Mouse (Mus musculus) neural tube, embryonic 11.5 days (tissue): ENCODE measurements around the gene Gtf2h1. TPM values are rescaled to one million over a fixed set of nuclear protein-coding genes. Genes with fewer than 3 reads are reported as not detected.
"Not testable (repeated sequence)": the region's sequence is repeated elsewhere in the genome, so short reads cannot be mapped to it uniquely, and the experiment has no call there.

Experiments
- ATAC-seq: fragments of 200-750 bp; cut with Nextera tagmentation; 2 replicates; pipeline ENCODE4 v1.8.0; 2017; ENCODE audit warnings: moderate number of reproducible peaks, mild to moderate bottlenecking, moderate TSS enrichment, moderate library complexity; ENCODE audit not compliant: insufficient read depth, low FRiP score, low TSS enrichment
- DNase-seq: peaks from one replicate; pipeline ENCODE4 v3.0.0-alpha.2; 2015; ENCODE audit warnings: low spot score
- H3K27ac ChIP-seq: fragments of 300-500 bp; sonication (generic); 2 replicates; pipeline ENCODE4 v1.5.1; 2014; ENCODE audit warnings: low read depth, mild to moderate bottlenecking, low read length
- H3K27me3 ChIP-seq: fragments of 300-500 bp; sonication (generic); 2 replicates; pipeline ENCODE4 v1.6.1; 2014; ENCODE audit warnings: mild to moderate bottlenecking, low read length, mixed read lengths; ENCODE audit not compliant: control insufficient read depth, insufficient read depth
- H3K36me3 ChIP-seq: fragments of 300-500 bp; sonication (generic); 2 replicates; pipeline ENCODE4 v1.6.1; 2014; ENCODE audit warnings: mild to moderate bottlenecking, low read length, moderate library complexity, mixed read lengths; ENCODE audit not compliant: control insufficient read depth, insufficient read depth
- H3K4me1 ChIP-seq: fragments of 300-500 bp; sonication (generic); 2 replicates; pipeline ENCODE4 v1.6.1; 2014; ENCODE audit warnings: low read length, mixed read lengths; ENCODE audit not compliant: control insufficient read depth, insufficient read depth
- H3K4me2 ChIP-seq: fragments of 300-500 bp; sonication (generic); 2 replicates; pipeline ENCODE4 v1.6.1; 2014; ENCODE audit warnings: low read depth, mild to moderate bottlenecking, moderate library complexity
- H3K4me3 ChIP-seq: fragments of 300-500 bp; sonication (generic); 2 replicates; pipeline ENCODE4 v1.5.1; 2014; ENCODE audit warnings: low read depth, low read length
- H3K9ac ChIP-seq: fragments of 300-500 bp; sonication (generic); 2 replicates; pipeline ENCODE4 v1.6.1; 2014; ENCODE audit warnings: mild to moderate bottlenecking, low read length
- H3K9me3 ChIP-seq: fragments of 300-500 bp; sonication (generic); 2 replicates; pipeline ENCODE4 v1.6.1; 2016; ENCODE audit warnings: low read length; ENCODE audit not compliant: control insufficient read depth
- WGBS: fragments of 180-500 bp; shearing (Covaris S2); extraction: QIAGEN DNeasy Blood & Tissue Kit; methylation state at CpG from one replicate; pipeline ENCODE4 v1.1.7; 2014; 5-methylcytosine and 5-hydroxymethylcytosine counted together
- polyA plus RNA-seq: library from polyadenylated mRNA; unstranded; fragments of >200 nt; fragmentation: Nextera tagmentation; extraction: Ambion mirVana; gene quantifications from 2 replicates; pipeline ENCODE4 v1.2.1, GENCODE M21; 2014

The Gtf2h1 gene
- polyA plus RNA-seq, 1 experiment from 2014 or later = 55.0 TPM

DNA sequence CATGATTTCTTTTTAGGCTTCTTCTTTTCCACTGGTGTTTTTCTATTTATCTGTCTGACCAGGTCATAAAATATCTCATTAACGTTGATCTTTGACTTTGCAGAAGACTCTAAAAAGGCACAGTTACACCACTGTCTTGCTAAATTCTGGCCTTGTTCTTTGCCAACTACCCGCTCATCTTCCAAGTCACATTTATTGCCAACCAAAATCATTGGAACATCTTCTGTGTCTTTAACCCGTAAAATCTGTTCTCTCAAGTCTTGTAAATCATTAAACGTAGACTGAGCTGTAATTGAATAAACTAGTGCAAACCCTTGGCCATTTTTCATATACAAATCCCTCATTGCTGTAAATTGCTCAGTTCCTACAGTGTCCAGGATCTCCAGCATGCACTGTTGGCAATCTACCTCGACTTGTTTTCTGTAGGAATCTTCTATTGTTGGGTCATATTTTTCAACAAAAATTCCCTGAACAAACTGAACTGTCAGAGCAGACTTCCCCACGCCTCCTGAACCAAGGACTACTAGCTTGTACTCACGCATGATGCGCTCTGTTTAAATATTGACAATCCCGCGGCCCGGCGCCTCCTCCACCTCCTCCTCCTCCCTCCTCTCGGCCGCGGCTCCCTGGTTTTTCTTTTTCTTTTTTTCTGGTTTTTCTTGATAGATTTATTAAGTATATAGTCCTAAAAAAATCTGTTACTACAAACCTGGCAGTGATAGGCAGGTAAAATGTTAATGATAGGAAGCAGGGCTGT, 25.2 kb downstream of the Gtf2h1 start:
- not testable (repeated sequence) for H3K9me3 ChIP-seq, H3K27me3 ChIP-seq, ATAC-seq, H3K4me1 ChIP-seq, H3K36me3 ChIP-seq, H3K9ac ChIP-seq, DNase-seq, H3K4me3 ChIP-seq, H3K27ac ChIP-seq, H3K4me2 ChIP-seq
- WGBS = 94% methylated on average over 15 of the region's 15 CpGs

DNA sequence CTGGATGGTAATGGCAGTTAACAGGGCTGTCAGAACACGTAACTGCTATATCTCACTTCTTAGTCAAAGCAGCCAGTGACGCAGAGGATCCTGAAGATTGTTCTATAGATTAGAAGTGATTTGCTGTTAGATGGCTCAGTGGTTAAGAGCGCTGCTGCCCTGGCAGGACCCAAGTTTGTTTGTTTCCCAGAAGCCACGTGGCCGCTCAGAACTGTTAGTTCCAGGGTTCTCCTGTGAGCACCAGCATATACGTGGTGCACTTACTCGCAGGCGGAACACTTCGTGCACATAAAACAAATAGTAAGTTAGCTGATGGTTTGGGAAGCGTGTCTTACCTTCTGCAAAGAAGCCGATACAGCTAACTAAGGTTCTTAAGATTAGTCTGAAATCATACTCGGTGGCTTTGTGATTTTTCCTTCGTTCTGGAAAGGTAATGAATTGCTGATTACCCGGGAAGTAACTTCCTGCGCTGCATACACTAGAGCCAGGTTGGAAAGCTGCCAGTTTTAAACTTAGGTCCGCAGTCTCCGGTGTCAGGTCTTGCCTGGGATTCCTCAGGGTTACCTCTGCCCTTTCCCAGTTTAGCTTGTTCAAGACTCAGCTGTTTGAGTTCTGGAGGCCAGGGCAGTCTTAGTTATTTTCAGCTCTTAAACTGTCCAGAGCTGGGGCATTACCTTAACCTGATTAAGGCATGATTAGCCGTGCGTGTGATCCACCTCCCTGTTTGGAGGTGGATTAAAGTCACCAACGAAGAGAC, 31.3 kb downstream of the Gtf2h1 start:
- no peak overlapping the region for H3K27ac ChIP-seq
- DNase-seq (no peak), ATAC-seq (no peak)
- H3K4me3 ChIP-seq = no peak overlapping the region
- H3K9ac ChIP-seq = no peak overlapping the region
- no peaks in the 10 kb centered on the region for H3K4me1 ChIP-seq
- no peak overlapping the region for H3K4me2 ChIP-seq
- H3K36me3 ChIP-seq = no peaks in the 10 kb centered on the region; the same call in none of the 2 replicates
- WGBS = 87% methylated on average over 20 of the region's 20 CpGs
- H3K27me3 ChIP-seq = no peaks in the 10 kb centered on the region
- no peaks in the 10 kb centered on the region for H3K9me3 ChIP-seq

DNA sequence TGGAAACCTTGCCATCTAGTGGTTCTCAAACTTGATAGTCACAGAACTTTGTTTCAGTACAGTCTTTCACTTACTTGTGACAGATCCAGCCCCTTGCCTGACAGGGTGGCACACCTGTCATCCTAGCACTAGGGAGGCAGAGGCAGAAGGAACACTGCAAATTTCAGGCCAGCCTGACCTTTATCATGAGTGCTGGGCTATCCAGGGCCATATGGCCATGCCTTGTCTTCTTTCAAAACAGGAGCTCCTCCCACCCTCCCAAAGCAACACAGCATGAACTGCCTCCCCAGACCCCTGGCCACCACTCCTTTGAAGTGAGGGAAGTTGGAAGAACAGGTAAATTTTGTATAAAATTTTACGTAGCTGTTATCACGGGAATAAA, 31.9 kb downstream of the Gtf2h1 start:
- ATAC-seq (no peak), DNase-seq (no peak)
- 88% methylated on average over 2 of the region's 2 CpGs for WGBS
- no peak overlapping the region for H3K4me2 ChIP-seq
- H3K27me3 ChIP-seq = no peaks in the 10 kb centered on the region
- no peaks in the 10 kb centered on the region for H3K9me3 ChIP-seq
- H3K9ac ChIP-seq = no peak overlapping the region
- no peak overlapping the region for H3K4me3 ChIP-seq
- H3K36me3 ChIP-seq = no peaks in the 10 kb centered on the region
- H3K4me1 ChIP-seq = no peaks in the 10 kb centered on the region
- no peak overlapping the region for H3K27ac ChIP-seq

DNA sequence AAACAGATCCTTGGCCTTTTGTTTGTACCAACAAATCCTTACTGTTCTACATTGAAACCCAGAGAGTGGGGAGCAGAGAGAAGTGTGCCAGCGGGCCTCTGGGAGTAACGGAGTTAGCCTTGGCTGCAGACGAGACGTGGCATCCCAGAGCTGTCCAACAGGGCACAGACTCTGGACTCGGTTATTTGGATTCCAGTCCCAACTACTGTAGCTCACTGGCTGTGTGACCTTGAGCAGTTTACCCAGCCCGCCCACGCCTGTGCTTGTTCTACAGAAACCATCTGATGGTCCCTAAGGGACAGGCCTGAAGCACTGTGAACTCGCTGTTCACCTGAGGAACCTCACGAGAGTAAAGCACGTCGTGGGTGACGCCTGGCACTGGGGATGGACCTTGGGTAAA, 34.0 kb downstream of the Gtf2h1 start:
- H3K9me3 ChIP-seq = no peaks in the 10 kb centered on the region
- WGBS = 89% methylated on average over 12 of the region's 12 CpGs
- no peaks in the 10 kb centered on the region for H3K4me1 ChIP-seq
- no peaks in the 10 kb centered on the region for H3K27me3 ChIP-seq
- ATAC-seq = no peak
- H3K4me2 ChIP-seq = no peak overlapping the region
- H3K4me3 ChIP-seq = no peak overlapping the region
- no peak overlapping the region for H3K9ac ChIP-seq
- H3K36me3 ChIP-seq = no peaks in the 10 kb centered on the region
- H3K27ac ChIP-seq = no peak overlapping the region
- DNase-seq = no peak

DNA sequence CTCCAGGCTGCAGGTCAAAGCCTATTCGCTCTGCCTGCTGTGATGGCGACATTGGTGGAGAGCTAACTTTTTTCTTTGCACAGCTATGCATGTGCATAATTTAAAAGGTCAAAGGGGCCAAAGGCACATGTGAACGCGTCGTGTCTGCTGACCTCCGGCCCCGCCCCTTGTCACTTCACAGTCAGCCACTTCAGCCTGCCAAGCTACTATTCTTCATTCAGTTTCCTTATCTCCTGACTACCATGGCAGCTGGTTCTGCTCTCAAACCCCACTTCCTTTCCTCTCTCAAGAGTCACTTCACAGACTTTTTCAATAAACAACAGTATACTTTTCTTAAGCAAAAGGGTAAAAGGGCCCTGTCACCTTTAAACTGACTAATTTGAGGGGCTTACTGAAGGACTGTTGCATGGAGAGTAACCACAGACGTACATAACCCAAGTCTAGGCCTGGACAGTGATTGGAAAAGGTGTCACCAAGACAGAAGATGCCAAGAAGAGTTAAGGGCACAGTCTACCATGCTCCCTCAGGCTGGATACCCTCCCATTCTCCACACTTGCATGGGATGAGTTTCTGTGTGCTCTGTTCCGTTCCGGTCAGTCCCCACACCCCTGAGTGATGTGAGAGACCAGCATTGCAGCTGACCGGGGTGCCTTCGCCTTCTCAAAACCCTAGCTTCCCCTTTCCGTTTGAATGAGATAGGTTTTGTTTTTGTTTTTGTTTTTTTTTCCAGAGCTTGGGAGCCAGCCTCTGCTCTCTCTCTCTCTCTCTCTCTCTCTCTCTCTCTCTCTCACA, 35.1 kb downstream of the Gtf2h1 start:
- H3K27me3 ChIP-seq = no peaks in the 10 kb centered on the region
- H3K4me3 ChIP-seq = no peak overlapping the region
- no peaks in the 10 kb centered on the region for H3K36me3 ChIP-seq
- H3K4me2 ChIP-seq = no peak overlapping the region
- no peak for ATAC-seq
- no peak overlapping the region for H3K9ac ChIP-seq
- WGBS = 64% methylated on average over 13 of the region's 13 CpGs
- no peak for DNase-seq
- no peaks in the 10 kb centered on the region for H3K4me1 ChIP-seq
- no peak overlapping the region for H3K27ac ChIP-seq
- no peaks in the 10 kb centered on the region for H3K9me3 ChIP-seq

DNA sequence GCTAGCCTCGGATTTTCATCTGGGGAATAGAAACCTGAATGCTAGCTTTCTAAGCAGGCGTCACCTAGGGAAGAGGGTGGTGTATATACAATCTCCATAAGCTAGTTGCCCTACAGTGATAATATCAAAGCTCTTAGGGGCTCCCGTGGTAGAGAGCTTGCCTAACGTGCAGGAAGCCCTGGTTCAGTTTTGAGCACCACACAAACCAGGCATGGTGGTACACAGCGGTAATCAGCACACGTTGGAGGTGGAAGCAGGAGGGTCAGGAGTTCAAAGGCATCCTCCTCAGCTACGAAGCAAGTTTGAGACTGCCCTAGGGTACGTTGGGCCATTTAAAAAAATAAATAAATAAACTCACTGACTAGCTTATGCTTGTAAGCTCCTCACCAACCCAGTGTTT, 35.8 kb downstream of the Gtf2h1 start:
- Histone ChIP-seq H3K27me3 (no peaks in the 10 kb centered on the region), H3K9me3 (no peaks in the 10 kb centered on the region), H3K36me3 (no peaks in the 10 kb centered on the region), H3K4me2 (no peak overlapping the region), H3K4me1 (no peaks in the 10 kb centered on the region), H3K27ac (no peak overlapping the region), H3K4me3 (no peak overlapping the region), H3K9ac (no peak overlapping the region)
- WGBS = 78% methylated on average over 8 of the region's 8 CpGs
- ATAC-seq (no peak), DNase-seq (no peak)

DNA sequence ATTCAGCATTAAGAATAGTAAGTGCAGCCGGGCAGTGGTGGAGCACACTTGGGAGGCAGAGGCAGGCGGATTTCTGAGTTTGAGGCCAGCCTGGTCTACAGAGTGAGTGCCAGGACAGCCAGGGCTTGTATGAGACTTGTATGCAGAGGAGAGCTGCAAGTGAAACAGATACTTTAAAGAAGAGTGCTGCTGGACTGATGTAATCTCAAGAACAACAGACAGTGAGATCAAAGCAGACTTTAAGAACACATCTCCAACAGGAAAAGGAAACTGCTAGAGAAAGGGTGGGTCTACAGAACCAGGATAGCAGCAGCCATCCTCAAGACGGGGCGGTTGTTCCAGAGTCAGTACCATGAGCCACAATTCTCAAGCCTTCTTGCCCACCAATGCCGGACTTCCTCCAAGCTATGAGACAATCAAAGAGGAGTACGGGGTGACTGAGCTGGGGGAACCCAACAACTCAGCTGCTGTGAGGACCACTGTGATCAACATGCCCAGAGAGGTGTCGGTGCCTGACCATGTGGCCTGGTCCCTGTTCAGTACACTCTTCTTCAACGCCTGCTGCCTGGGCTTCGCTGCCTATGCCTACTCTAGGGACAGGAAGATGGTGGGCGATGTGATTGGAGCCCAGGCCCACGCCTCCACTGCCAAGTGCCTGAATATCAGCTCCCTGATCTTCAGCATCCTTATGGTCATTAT, 36.4 kb downstream of the Gtf2h1 start:
- H3K27me3 ChIP-seq, DNase-seq, ATAC-seq, H3K36me3 ChIP-seq, H3K27ac ChIP-seq, H3K4me1 ChIP-seq, H3K9me3 ChIP-seq, H3K4me2 ChIP-seq, H3K9ac ChIP-seq, H3K4me3 ChIP-seq: not testable (repeated sequence)
- WGBS = 91% methylated on average over 11 of the region's 11 CpGs

DNA sequence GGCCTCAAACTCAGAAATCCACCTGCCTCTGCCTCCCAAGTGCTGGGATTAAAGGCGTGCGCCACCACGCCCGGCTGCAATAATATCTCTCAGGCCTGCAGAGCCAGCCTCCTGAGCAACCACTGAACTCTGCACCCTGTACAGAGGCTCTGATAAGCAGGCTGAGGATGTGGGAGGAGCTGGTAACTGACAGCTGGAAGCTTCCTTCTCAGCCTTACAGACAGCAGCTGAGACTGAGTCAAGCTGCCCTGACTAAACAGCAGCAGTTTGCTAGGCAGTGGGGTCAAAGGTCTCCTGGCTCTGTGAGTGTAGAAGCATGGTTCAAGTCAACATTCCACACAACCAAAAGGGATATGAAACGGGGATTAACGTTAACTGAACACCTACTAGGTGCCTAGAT, 37.4 kb downstream of the Gtf2h1 start:
- ATAC-seq = no peak
- WGBS = 84% methylated on average over 6 of the region's 6 CpGs

More for the DNA sequence above, 37.4 kb downstream of the Gtf2h1 start:
- Histone ChIP-seq H3K27ac (no peak overlapping the region), H3K9ac (no peak overlapping the region), H3K4me3 (no peak overlapping the region), H3K27me3 (no peaks in the 10 kb centered on the region), H3K4me1 (0 out of 2 replicates have a peak, but pooled peaks cover 2% of the 10 kb centered on the region), H3K4me2 (no peak overlapping the region), H3K36me3 (no peaks in the 10 kb centered on the region), H3K9me3 (no peaks in the 10 kb centered on the region)
- DNase-seq = no peak
